Mouse (Mus musculus) forebrain, embryonic 13.5 days (tissue): Measurements from ENCODE around the gene Zbtb9. TPM values are rescaled to one million over a fixed set of nuclear protein-coding genes. Genes with fewer than 3 reads are reported as not detected.

Experiments
- ATAC-seq: fragments of 200-750 bp; cut with Nextera tagmentation; 2 replicates; pipeline ENCODE4 v1.8.0; 2017
- H3K27ac ChIP-seq: fragments of 300-500 bp; sonication (generic); 2 replicates; pipeline ENCODE4 v1.5.1; 2015; ENCODE audit warnings: inconsistent platforms, mild to moderate bottlenecking, moderate library complexity
- H3K27me3 ChIP-seq: fragments of 300-500 bp; sonication (generic); 2 replicates; pipeline ENCODE4 v1.6.1; 2015; ENCODE audit warnings: mild to moderate bottlenecking, inconsistent platforms
- H3K36me3 ChIP-seq: fragments of 300-500 bp; sonication (generic); 2 replicates; pipeline ENCODE4 v1.6.1; 2015; ENCODE audit warnings: mild to moderate bottlenecking, inconsistent platforms; ENCODE audit not compliant: poor library complexity, severe bottlenecking
- H3K4me1 ChIP-seq: fragments of 300-500 bp; sonication (generic); 2 replicates; pipeline ENCODE4 v1.6.1; 2015; ENCODE audit warnings: inconsistent platforms
- H3K4me2 ChIP-seq: fragments of 300-500 bp; sonication (generic); 2 replicates; pipeline ENCODE4 v1.6.1; 2015; ENCODE audit warnings: inconsistent platforms, mild to moderate bottlenecking, moderate library complexity
- H3K4me3 ChIP-seq: fragments of 300-500 bp; sonication (generic); 2 replicates; pipeline ENCODE4 v1.5.1; 2015; ENCODE audit warnings: mild to moderate bottlenecking, inconsistent platforms
- H3K9ac ChIP-seq: fragments of 300-500 bp; sonication (generic); 2 replicates; pipeline ENCODE4 v1.6.1; 2015; ENCODE audit warnings: mild to moderate bottlenecking, inconsistent platforms
- H3K9me3 ChIP-seq: fragments of 300-500 bp; sonication (generic); replicated peaks from 2 replicates; pipeline ENCODE4 v1.6.1; 2016; ENCODE audit warnings: inconsistent platforms
- WGBS: fragments of 180-500 bp; shearing (Covaris S2); methylation state at CpG from one replicate; pipeline ENCODE4 v1.1.7; 2015; 5-methylcytosine and 5-hydroxymethylcytosine counted together
- polyA plus RNA-seq: library from polyadenylated mRNA; unstranded; fragments of >200 nt; fragmentation: Nextera tagmentation; extraction: Ambion mirVana; gene quantifications from 2 replicates; pipeline ENCODE4 v1.2.1, GENCODE M21; 2015

Gene Zbtb9
- polyA plus RNA-seq, 1 experiment from 2014 or later = 17.4 TPM

DNA sequence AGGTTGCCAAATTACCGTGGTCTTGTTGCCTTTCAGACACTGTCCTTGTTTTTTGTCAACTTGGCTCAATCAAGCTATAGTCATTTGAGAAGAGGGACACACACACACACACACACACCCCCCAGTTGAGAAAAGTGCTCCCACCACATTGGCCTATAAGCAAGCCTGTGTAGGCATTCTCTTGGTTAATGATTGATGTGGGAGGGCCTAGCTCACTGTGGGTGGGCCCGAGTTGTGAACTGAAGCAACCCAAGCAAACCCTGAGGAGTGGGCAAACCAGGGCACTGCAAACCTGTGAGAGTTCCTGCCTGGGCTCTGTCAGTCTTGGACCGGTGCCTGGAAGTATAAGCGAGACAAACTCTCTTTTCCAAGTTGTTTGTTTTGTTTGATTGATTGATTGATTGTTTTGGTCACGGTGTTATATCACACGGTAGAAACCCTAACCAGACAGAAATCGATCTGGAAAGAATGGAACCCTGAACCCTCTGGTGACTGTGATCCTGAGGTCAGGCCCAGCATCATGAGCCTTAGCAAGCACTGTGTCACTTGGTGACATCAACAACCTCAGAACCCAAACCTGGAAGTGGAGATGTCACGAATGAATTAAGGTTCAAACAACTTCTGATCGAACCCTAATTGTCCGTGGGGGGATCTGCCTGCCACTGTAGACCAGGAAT is 12.7 kb downstream of the Zbtb9 start:
- peaks cover 9% of the 10 kb centered on the region for H3K36me3 ChIP-seq
- 92% methylated on average over 10 of the region's 10 CpGs for WGBS
- H3K9me3 ChIP-seq = no peaks in the 10 kb centered on the region
- H3K9ac ChIP-seq = no peak overlapping the region
- no peak overlapping the region for H3K4me3 ChIP-seq
- no peak for ATAC-seq
- no peak overlapping the region for H3K4me2 ChIP-seq
- H3K27ac ChIP-seq = no peak overlapping the region
- no peaks in the 10 kb centered on the region for H3K4me1 ChIP-seq
- H3K27me3 ChIP-seq = no peaks in the 10 kb centered on the region

DNA sequence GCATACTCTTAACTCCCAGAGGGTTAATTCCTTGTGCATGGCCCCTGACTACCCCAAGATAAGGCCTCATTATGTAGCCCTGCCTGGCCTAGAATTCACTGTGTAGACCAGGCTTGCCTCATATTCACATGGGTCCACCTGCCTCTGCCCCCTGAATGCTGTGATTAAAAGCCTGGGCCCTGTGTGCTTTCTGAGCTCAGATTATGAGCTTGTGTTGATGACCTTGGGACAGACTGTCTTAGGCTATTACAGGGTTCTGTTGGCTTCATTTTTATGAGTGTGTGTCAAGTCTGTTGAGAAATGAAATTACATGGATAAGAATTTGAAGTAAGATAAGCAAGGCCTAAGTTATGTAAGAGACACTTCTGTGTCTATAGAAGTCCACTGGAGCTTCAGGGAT is 17.6 kb downstream of the Zbtb9 start:
- Histone ChIP-seq H3K27ac (no peak overlapping the region), H3K4me3 (no peak overlapping the region), H3K36me3 (peaks cover 3% of the 10 kb centered on the region; the same call in 1 of the 2 replicates), H3K4me1 (no peaks in the 10 kb centered on the region), H3K27me3 (no peaks in the 10 kb centered on the region), H3K9me3 (no peaks in the 10 kb centered on the region), H3K4me2 (no peak overlapping the region), H3K9ac (no peak overlapping the region)
- no peak for ATAC-seq

DNA sequence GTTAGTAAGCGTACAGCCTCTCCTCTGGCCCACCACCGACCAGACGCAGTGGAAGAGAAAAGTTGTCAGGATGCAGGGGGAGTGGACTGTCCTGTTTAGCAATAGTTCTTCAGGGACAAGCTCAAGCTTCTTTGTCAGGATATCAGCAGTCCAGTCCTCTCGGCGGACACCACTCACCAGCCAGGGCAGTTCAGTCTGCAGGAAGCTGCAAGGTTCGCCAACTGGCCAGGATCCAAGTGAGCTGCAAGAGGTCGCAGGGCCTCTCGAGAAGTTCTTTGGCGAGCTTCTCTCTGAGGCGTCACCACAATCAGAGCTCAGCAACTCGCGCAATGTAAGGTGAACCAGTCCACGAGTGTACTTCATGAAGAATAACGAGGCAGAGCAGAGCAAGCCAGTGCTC is 21.4 kb downstream of the Zbtb9 start:
- H3K4me3 ChIP-seq = no peak overlapping the region
- no peaks in the 10 kb centered on the region for H3K36me3 ChIP-seq
- no peak for ATAC-seq
- no peaks in the 10 kb centered on the region for H3K9me3 ChIP-seq
- no peaks in the 10 kb centered on the region for H3K4me1 ChIP-seq
- no peaks in the 10 kb centered on the region for H3K27me3 ChIP-seq
- no peak overlapping the region for H3K4me2 ChIP-seq
- H3K27ac ChIP-seq = no peak overlapping the region
- WGBS = 79% methylated on average over 14 of the region's 14 CpGs
- H3K9ac ChIP-seq = no peak overlapping the region

DNA sequence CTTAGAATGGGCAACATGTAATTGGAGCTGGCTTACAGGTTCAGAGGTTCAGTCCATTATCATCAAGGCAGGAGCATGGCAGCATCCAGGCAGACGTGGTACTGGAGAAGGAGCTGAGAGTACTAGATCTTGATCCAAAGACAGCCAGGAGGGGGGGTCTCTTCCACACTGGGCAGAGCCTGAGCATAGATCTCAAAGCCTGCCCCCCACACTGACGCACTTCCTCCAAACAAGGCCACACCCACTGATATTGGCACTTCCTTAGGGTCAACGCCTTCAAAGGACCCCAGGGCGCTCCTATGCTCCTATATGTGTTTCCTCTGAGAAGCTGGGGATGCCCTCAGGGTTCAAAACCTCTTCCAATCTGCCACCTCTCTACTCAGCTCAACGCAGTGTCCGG is 22.0 kb downstream of the Zbtb9 start:
- ATAC-seq = no peak
- Histone ChIP-seq H3K9me3 (no peaks in the 10 kb centered on the region), H3K4me2 (no peak overlapping the region), H3K4me1 (no peaks in the 10 kb centered on the region), H3K27ac (no peak overlapping the region), H3K36me3 (no peaks in the 10 kb centered on the region), H3K4me3 (no peak overlapping the region), H3K9ac (no peak overlapping the region), H3K27me3 (no peaks in the 10 kb centered on the region)
- WGBS = 80% methylated on average over 6 of the region's 6 CpGs

DNA sequence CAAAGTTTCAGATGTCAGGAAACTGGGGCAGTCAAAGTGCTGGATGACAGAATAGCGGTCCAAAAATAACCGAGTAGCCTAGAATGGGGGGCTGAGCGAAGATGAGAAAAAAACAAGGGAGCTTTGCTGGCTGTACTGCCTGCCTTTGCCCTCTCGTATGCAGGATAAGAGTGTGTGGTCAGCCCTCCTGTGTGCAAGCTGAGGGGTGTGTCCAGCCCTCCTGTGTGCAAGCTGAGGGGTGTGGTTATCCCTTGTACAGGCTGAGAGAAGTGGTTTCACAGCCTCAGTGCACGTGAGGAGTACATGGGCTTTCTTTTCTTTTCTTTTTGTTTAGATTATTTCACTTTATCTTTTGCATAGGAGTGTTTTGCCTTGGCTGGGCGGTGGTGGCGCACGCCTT is 22.6 kb downstream of the Zbtb9 start:
- ATAC-seq = no peak
- Histone ChIP-seq H3K4me2 (no peak overlapping the region), H3K4me3 (no peak overlapping the region), H3K9ac (no peak overlapping the region), H3K27me3 (no peaks in the 10 kb centered on the region), H3K9me3 (no peaks in the 10 kb centered on the region), H3K4me1 (no peaks in the 10 kb centered on the region), H3K27ac (no peak overlapping the region), H3K36me3 (no peaks in the 10 kb centered on the region)
- WGBS = 77% methylated on average over 8 of the region's 8 CpGs

DNA sequence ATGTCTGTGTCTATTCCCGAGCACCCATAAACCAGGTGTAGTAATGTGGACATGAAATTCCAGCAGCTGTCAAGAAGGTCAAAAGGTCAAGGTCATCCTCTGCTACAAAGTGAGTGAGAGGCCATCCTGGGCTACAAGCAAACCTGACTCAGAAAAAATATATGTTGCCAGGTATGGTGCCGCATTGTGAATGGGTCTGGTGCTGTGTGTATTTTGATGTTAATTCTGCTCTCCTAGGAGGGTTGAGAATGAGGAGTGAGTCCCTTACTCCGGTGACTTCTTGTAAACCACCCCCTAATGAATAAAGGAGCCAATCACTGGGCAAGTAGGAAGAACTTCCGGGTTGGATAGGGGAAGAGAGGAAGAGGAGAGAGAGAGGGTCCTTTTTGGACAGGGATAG is 24.7 kb downstream of the Zbtb9 start:
- H3K9ac ChIP-seq = no peak overlapping the region
- no peaks in the 10 kb centered on the region for H3K4me1 ChIP-seq
- no peak overlapping the region for H3K27ac ChIP-seq
- WGBS = 82% methylated on average over 4 of the region's 4 CpGs
- no peaks in the 10 kb centered on the region for H3K9me3 ChIP-seq
- H3K4me2 ChIP-seq = no peak overlapping the region
- no peak overlapping the region for H3K4me3 ChIP-seq
- H3K36me3 ChIP-seq = no peaks in the 10 kb centered on the region
- H3K27me3 ChIP-seq = no peaks in the 10 kb centered on the region
- ATAC-seq = no peak

DNA sequence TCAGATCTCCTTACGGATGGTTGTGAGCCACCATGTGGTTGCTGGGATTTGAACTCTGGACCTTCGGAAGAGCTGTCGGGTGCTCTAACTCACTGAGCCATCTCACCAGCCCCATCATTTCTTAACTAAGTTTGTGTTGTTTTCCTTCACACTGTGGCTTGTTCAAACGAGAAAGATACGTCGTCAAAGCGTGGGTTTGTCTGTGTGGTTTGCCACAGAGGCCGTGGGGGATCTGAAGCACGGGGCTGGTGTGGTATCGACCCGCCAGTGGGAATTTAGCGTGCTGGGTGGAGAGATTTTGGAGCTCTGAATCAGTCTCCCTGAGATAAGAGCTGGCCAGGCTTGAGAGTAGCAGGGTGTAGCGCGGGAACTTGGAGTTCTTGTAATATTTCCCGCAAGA is 25.3 kb downstream of the Zbtb9 start:
- ATAC-seq = no peak
- WGBS = 92% methylated on average over 15 of the region's 15 CpGs
- Histone ChIP-seq H3K4me1 (no peaks in the 10 kb centered on the region), H3K9me3 (no peaks in the 10 kb centered on the region), H3K4me2 (no peak overlapping the region), H3K27ac (no peak overlapping the region), H3K9ac (no peak overlapping the region), H3K27me3 (no peaks in the 10 kb centered on the region), H3K4me3 (no peak overlapping the region), H3K36me3 (no peaks in the 10 kb centered on the region)

DNA sequence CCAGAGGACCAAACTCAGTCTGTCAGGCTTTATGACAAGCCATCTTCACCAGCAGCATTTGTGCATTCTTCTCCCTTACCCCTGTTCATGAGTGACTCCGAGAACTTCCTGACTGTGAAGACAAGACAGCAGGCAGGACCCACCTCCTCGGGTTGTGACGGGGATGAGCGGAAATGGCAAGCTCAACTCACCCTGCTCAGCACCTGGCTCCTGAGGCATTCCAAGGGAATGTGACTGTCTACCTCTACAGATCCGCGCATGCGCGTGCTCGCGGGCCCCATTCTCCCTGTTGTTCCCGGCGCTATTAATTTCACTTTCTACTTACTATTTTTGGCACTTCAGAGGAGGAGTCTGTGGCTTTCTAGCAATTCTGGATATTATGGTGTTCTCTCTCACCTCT is 27.0 kb downstream of the Zbtb9 start:
- Histone ChIP-seq H3K9me3 (no peaks in the 10 kb centered on the region), H3K27me3 (no peaks in the 10 kb centered on the region), H3K36me3 (no peaks in the 10 kb centered on the region), H3K27ac (no peak overlapping the region), H3K4me1 (no peaks in the 10 kb centered on the region), H3K9ac (no peak overlapping the region), H3K4me2 (no peak overlapping the region), H3K4me3 (no peak overlapping the region)
- no peak for ATAC-seq
- 84% methylated on average over 12 of the region's 12 CpGs for WGBS

DNA sequence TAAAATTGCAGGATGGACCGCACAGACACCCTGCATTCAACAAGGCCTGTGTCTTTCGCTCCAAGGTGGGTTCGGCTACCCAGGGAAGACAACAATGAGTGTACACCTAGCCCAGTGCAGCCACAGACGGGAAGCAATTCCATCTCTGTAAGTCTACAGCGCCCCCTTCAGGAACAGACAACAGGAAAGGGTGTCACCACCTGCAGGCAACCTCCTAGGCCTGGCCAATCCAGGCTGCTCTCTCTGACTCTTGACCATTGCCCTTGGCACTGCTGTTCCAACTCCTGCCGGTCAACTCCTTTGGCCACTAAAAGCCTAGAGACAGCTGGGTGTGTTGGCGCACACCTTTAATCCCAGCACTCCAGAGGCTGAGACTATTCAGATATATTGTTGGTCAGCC is 28.2 kb downstream of the Zbtb9 start:
- no peak overlapping the region for H3K9ac ChIP-seq
- WGBS = 72% methylated on average over 7 of the region's 7 CpGs
- H3K27ac ChIP-seq = no peak overlapping the region
- no peaks in the 10 kb centered on the region for H3K36me3 ChIP-seq
- H3K4me2 ChIP-seq = no peak overlapping the region
- no peak for ATAC-seq
- H3K27me3 ChIP-seq = no peaks in the 10 kb centered on the region
- no peaks in the 10 kb centered on the region for H3K4me1 ChIP-seq
- no peak overlapping the region for H3K4me3 ChIP-seq
- H3K9me3 ChIP-seq = no peaks in the 10 kb centered on the region

DNA sequence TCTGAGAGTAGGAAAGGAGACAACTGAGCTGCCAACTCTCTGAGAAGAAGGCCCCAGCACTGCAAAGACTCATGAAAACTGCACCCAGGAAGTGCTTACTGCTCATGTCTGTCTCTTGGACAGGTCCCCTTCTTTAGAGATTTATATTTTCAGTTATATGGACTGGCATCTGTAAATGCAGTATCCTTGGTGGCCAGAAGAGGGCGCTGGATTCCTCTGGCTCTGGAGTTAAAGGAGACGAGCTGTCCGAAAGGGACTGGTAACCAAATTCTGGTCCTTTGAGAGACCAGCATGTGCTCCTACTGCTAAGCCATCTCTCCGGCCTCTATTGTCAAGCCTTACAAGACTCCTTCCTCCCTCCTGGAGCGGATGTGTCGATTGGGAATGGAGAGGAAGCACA is 28.9 kb downstream of the Zbtb9 start:
- no peak overlapping the region for H3K4me2 ChIP-seq
- no peaks in the 10 kb centered on the region for H3K9me3 ChIP-seq

DNA sequence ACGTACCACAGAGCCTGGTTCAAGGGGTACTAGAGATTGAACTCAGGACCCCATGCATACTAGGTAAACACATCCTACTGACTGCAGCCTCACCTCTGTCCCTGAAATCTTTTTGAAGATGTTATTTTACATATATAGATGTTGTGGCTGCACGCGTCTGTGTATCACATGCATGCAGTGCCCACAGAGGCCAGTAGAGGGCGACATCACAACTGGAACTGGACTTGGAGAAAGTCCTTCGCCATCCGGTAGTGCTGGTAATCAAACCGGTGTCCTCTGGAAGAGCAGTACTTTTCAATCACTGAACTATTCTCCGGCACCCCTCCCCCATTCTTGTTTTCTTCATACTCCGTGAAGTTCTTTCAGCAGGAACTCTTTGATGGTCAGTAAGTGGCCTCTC is 31.5 kb downstream of the Zbtb9 start:
- Histone ChIP-seq H3K27ac (no peak overlapping the region), H3K9me3 (no peaks in the 10 kb centered on the region), H3K36me3 (no peaks in the 10 kb centered on the region), H3K9ac (no peak overlapping the region), H3K27me3 (no peaks in the 10 kb centered on the region), H3K4me3 (no peak overlapping the region), H3K4me1 (no peaks in the 10 kb centered on the region), H3K4me2 (no peak overlapping the region)
- ATAC-seq = no peak
- WGBS = 40% methylated on average over 9 of the region's 9 CpGs

More for the DNA sequence above, 28.9 kb downstream of the Zbtb9 start:
- H3K27ac ChIP-seq = no peak overlapping the region
- no peak overlapping the region for H3K9ac ChIP-seq
- H3K4me3 ChIP-seq = no peak overlapping the region
- no peaks in the 10 kb centered on the region for H3K36me3 ChIP-seq
- ATAC-seq = no peak
- no peaks in the 10 kb centered on the region for H3K4me1 ChIP-seq
- 39% methylated on average over 6 of the region's 6 CpGs for WGBS
- no peaks in the 10 kb centered on the region for H3K27me3 ChIP-seq

DNA sequence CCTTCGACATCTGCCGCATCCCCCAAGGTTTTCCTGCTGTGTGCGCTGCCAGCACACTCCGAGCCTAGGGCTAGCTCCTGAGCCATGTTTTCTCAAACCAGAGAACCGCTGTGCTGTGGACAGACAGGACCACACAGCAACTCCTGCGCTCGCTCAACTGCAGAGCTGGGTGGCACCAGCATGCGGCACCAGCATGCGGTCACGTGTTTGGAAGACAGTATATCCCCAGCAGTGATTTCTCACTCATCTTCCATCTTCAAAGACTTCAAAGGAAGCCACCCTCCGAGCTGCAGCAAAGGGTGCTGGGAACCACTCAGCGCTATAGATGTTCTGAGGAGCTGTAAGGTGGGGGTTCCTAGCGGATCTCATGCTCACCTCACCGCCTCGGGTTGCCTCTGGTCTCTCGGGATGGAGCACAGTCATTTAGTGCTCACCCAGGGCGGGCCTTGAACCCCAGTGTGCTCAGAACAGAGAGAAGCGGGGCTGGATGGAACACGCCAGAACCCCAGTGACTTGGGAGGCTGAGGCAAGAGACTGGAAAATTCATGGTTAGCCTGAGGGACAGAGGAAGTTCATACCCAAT is 32.0 kb downstream of the Zbtb9 start:
- Histone ChIP-seq H3K9ac (no peak overlapping the region), H3K27ac (no peak overlapping the region), H3K9me3 (no peaks in the 10 kb centered on the region), H3K36me3 (no peaks in the 10 kb centered on the region), H3K4me1 (no peaks in the 10 kb centered on the region), H3K4me2 (no peak overlapping the region), H3K27me3 (no peaks in the 10 kb centered on the region), H3K4me3 (no peak overlapping the region)
- no peak for ATAC-seq
- WGBS = 55% methylated on average over 19 of the region's 19 CpGs

DNA sequence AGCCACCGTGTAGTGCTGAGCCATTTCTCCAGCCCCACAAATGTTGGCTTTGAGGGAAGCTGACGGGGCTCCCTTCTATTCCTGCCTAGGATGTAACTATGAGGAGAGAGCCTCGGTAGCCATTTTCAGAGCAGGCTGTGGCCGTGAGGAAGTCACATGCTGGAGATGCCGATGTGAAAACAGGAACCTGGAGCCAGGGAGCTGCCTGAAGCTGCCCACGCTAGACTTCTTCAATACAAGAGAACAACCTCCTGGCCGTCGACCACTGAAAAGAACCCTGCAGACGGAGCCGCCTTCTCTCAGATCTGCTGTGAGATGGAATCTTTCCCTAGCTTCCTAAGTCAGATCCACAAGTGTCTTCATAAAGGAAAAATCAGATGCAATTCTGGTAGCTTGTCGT is 32.7 kb downstream of the Zbtb9 start:
- Histone ChIP-seq H3K36me3 (no peaks in the 10 kb centered on the region), H3K4me2 (no peak overlapping the region), H3K4me3 (no peak overlapping the region), H3K9me3 (no peaks in the 10 kb centered on the region), H3K27ac (no peak overlapping the region), H3K4me1 (no peaks in the 10 kb centered on the region), H3K9ac (no peak overlapping the region), H3K27me3 (no peaks in the 10 kb centered on the region)
- ATAC-seq = no peak
- 70% methylated on average over 11 of the region's 11 CpGs for WGBS
